Mouse (Mus musculus): ENCODE results near the gene Fcgr2b.

GRCm38 (mm10) chr1:170934383-170934782 lies 42.0 kb downstream of the Fcgr2b start:
- TF ChIP-seq CTCF (IDR thresholded peaks at IDR 0.05; ENCODE audit: borderline replicate concordance, insufficient read depth, low read depth, low read length) = no peak
- no peak for TF ChIP-seq POLR2A (IDR thresholded peaks at IDR 0.05; ENCODE audit: borderline replicate concordance, insufficient read depth, low read length)
